Mouse (Mus musculus) C2C12 (cell line): ENCODE results near the gene Siah1a.

Experiments
- CTCF ChIP-seq: IDR thresholded peaks from one replicate; pipeline ENCODE4 v1.5.1; 2011; ENCODE audit not compliant: control insufficient read depth, insufficient read depth, insufficient read length
- MAX ChIP-seq: IDR thresholded peaks from one replicate; pipeline ENCODE4 v1.6.1; 2011; ENCODE audit warnings: mild to moderate bottlenecking, control low read depth
- MYOG ChIP-seq: IDR thresholded peaks from one replicate; pipeline ENCODE4 v1.6.1; 2011; ENCODE audit not compliant: control insufficient read depth, insufficient read length; ENCODE audit errors: extremely low read depth
- USF1 ChIP-seq: IDR thresholded peaks from one replicate; pipeline ENCODE4 v1.6.1; 2011; ENCODE audit warnings: low read depth, mild to moderate bottlenecking, control low read depth, moderate library complexity

- no peak for TF ChIP-seq USF1
- no peak for TF ChIP-seq CTCF
- TF ChIP-seq MAX: no peak
- TF ChIP-seq MYOG: no peak
Observed at GRCm38 (mm10) chr8:86730860-86731259, 14.9 kb downstream of the Siah1a start.
